Mouse (Mus musculus) common myeloid progenitor, adult 5-6 weeks (primary cell): ENCODE results near the gene Fryl. TPM values are rescaled to one million over a fixed set of nuclear protein-coding genes. Genes with fewer than 3 reads are reported as not detected.
A peak's percentile ranks its signal among the peaks of the same experiment; 100 is the strongest.

Experiments
- ATAC-seq: replicated peaks from 2 replicates; pipeline ENCODE4 v1.8.0; 2016; ENCODE audit warnings: low read depth, mild to moderate bottlenecking, moderate TSS enrichment, inconsistent platforms; ENCODE audit not compliant: poor library complexity, severe bottlenecking
- total RNA-seq: library from RNA; stranded (forward); fragments of 200-1000, 187-1606 nt; gene quantifications from 2 replicates; pipeline ENCODE4 v1.2.3, GENCODE M21; 2017

Gene Fryl
- total RNA-seq, 1 experiment from 2014 or later = 92.0 TPM

DNA sequence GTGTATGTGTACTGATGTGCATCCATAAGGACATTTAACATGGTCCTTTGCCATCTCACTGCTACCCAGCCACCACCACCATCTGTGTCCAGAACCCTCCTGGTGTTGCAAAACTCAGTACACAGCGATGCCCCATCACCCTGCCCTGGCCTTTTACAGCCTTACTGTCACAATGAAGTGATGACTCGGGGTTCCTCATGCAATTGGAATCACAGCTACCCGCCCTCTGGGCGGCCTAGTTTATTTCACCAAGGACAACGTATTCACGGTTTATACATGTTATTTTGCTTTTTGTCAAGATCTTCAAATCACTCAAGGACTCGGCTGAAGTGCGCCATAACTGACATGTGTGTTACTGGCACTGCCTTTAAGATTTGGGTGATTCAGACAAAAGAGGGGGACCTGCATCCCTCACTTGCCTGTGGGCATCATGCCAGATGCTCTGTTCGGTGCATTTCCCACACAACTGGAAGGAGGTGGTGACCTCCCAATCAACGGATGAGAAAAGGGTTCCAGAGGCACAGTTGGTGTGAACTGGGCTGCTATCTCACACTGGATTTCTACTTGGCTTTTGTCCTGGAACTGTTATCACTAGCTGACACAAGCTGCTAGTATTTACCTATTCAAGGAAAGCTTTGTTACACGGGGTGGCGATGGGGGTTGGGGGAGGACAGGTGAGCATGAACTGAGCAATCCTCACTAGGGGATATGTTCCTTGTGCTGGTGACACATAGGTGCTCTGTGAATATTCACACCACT, 27.9 kb downstream of the Fryl start:
- no peak; the same call in 1 of the 2 replicates for ATAC-seq

DNA sequence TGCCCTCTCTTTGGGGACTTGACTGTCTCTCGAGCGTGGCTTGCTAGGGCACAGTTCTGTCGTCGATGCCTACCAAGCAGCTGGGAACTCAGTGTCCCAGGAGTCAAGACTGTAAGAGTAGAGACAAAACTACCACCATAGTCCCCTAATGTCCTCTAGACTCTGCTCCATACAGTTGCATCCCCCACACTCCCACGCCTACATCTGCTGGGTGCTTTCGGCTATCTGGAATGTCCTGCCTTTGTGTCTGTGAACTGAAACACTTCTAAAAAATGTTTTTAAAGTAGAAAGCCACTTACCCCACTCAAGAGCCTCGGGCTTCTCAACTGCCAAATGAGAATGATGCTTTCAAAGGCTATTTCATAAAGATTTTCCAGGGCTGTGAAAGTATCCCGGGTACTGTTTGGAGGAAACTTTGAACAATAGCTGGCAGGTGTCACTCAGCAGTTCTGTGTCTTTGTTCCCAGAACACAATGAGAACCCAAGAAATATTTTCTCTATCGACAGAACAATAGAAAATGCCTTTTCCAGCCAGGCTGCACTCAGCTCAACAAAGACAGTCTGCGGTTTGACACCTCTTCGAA, 28.8 kb downstream of the Fryl start:
- no peak for ATAC-seq

DNA sequence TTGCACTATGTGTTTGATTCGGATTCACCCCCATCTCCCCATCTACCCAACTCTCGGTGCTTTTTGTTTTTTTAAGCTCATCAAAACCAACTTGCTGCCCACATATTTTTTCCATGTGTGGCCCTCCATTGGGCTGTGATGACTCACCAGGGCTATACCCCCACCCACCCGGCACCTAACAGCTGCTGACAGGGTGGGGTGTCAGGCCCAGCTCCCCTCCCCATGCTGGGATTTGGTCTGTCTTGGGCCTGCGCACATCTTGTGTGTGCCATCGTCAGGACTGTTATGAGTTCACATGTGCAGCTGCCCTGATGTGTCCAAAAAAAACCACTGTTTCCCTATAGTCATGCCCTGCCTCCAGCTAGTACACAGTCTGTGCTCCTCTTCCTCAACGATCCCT, 33.4 kb downstream of the Fryl start:
- no peak for ATAC-seq

DNA sequence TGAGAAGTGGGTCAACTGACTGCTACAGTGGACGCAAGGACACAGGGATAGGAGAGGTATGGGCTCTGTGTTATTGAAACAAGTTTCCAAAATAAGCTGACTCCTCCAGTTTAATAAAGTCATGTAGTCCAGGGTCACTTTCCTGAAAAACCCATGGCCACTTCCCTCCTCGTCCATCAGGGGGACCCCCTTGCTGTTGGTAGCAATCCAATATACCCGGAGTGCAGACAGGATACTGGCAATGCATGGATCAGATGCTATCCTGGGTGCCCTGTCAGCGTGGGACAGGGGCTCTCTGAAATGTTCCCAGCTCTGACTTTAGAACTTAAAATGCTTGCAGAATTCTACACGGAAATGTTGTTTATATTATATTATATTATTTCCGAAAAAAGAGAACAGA, 34.0 kb downstream of the Fryl start:
- no peak for ATAC-seq

DNA sequence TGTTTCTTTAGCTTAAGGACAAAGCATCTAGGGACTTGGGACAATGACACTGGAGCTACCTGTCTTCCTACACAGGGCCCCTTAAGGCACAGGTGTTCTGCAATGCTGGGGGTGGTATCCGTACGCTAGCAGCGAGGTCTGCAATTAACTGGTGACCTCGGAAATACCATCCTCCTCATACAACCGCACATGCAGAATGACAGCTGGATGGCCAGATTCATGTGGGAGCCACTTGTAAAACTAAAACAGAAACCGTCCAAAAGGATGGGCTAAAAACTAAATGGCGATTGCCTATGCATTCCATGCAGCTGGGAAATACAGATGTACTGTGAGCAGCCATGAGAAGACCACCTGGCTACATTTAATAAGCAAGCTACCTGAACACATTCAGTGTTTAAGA, 34.6 kb downstream of the Fryl start:
- ATAC-seq = no peak

DNA sequence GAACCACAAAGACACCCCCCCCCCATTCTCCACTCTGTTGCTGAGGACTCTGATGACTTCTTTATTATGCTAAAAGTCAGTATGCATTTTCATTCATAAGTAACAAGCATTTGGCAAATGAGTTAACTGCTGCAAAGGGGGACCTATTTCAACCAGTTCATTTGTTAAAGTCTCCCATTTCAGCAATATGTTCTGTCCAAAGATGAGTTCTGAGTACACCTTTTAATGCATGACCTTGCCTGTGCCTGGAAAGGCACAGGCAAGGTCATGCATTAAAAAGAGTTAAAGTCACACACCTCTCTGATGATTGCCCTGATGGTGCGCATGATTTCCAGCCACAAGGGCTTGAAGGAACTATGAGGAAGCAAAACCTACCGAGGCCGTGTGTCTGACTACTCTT, 36.7 kb downstream of the Fryl start:
- ATAC-seq = no peak

DNA sequence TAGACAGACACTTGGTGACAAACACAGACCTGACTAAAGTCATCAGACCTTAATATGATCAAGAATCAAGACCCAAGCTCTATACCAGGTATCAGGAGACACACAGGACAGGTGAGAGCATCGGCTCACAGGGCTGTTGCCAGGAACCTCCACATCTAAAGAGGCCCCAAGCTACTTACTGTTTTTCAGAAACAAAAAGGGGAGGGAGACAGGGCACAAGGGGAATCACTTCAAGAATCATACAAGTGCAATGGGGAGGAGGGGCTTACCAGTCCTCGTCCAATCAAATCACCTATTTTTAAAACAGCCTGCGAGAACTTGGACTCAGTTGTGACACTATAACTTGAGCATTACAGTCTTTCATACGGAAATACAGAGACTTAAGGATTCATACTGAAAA, 38.4 kb downstream of the Fryl start:
- no peak for ATAC-seq

DNA sequence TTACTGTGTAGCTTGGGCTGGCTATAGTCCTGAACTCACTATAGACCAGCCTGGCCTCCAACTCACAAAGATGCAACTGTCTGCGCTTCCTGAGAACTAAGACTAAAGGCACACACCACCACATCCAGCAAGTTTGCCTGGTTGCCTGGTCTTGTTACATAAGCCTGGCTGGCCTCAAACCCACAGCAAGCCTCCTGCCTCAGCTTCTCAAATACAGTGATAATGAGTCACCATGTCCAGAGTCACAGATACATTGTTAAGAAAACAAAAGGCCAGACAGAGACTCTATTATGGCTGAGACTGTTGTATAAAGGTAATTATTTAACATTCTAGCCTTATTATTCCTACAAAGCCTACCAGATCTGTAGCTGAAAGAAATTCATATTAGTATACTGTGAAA, 39.3 kb downstream of the Fryl start:
- no peak for ATAC-seq

DNA sequence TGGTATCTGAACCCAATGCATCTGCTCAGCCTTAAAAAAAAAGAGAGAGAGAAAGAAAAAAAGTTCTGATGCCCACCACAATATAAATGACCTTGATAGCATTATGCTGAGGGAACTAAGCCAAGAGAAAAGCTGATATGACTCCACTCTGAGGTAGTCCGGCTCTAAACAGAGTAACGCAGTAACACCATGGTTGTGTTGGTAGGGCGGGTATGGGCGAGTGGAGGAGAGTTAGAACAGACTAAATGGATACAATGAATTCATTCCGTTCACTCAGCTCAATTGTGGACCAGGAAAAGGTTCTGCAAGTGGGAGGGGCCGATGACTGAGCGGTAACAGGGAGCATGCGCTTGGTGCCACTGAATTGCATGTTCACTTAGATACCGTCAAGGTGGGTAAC, 40.4 kb downstream of the Fryl start:
- ATAC-seq = no peak

DNA sequence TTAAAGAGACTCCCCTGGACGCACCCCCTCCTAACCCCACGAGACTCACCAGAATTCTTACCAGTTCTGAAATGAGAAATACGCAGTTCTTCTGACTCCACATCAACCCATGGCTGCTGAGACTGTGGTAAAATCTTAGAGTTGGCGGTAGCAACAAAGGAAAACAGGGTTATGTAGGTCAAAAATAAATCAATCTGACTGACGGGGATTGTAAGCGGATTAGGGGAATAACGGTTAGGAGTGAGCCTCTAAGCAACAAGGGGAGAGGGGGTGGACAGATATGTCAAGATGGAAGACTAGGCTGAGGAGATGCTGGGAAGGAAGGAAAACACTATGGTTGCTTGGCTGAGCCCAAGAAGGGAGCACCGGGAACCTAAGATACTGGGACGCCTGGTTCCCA, 44.0 kb downstream of the Fryl start:
- ATAC-seq = no peak

DNA sequence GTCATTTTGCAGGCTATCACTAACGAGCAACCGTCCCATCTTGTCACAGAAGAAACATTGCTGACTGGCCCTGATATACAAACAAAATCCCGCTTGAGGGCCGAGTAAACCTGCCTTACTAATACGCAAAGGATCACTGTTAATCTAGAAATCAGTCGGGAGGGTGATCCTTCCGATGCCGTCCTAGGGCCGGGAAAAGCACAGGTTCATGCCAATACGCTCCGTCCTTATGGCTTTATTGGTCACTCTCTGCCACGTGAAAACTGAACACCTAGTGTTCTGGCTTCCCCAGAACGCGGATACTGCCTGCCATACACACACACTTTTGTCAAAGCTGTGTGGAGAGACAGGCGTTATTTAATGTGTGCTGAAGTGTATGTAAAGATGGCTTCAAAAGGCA, 44.5 kb downstream of the Fryl start:
- ATAC-seq = no peak

DNA sequence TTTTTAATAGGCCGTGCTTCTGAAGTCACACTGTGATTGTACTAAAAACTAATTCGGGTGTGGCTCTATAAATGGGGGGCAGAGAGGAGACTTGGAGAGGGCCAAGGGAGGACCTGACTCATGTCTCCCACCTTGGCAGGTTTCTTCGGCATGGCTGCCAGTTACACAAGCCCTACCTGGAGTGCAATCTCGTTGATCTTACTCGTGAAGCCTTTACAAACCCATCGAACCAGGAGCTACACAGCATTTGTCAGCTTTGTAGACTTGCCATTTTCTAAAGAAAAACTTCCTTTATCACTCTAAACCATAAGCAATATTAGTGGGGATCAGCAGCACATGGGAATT, 45.5 kb downstream of the Fryl start:
- no peak for ATAC-seq

DNA sequence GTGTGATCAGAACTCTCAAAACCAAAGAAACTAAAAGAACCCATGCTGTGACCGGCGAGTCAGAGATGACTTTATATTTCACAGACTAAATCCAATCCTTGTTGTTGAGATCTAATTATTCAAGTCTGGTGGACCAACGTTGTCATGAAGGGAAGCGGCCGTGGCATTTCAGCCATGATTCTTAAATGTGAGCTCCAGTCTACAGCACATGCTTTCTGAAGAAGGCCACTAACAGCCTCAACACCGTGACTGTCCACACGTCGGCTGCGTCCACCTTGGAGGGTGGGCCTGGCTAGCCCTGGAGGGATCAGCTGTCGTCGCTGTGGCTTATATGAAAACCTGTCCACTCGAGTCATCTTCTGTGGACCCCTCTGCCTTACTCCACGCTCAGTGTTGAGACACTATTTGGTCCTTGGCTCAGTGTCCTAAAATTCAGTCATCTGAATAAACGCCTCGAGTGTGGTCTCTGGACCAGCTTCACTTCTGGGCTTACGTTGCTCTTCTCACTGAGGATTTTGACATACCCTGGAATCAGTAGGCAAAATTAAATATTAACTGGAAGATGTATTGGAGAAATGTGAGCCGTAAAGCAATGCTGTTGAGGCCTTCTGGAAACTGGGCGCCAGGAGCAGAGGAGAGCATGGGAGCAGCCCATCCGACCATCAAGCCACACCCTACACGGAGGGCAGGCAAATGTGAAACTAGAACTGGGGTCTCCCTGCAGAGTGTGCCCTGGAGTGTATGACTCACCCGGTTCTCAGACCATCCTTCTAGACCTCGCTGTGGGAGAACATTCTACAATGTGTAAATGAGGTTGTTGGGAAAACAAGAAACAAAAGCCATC, 46.1 kb downstream of the Fryl start:
- ATAC-seq = no peak

DNA sequence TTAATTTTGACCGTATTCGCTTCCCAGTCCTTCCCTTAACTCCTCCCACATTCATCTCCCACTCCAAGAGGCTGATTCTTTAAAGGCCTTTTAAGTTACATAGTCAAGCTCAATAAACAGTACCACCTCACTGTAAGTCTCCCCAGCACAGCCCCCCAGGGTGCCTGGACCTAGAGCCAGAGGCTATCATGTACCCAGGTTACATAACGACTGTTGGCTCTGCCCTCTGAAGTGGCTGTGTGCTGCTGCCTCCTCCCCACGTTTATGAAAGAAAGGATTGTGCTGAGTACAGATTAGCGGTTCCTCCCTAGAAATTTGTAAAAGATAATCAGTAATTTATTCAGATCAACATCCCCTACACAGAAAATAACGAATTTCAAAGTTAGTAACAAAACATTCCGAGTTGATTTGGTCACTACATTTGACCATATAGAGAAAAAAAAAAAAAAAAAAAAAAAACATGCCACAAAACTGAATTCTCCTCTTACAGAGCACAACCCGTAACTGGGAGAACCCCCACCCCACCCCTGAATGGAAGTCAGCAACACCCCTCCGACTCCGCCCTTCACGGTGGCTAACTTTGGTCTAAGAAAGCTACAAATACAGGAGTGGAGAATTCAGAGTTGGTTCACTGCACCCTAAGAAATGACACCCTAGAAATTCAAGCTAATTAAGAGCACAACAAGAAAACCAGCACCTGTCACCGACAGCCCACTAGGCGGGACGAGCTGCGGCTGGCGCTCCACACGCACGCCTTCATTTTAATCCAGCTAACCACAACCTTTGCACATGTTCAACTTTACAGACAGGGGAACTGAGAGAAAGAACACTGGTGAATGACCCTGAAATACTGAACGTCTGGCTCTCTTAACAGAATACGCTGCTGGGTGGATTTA, 47.0 kb downstream of the Fryl start:
- peak; percentile 37 for ATAC-seq

DNA sequence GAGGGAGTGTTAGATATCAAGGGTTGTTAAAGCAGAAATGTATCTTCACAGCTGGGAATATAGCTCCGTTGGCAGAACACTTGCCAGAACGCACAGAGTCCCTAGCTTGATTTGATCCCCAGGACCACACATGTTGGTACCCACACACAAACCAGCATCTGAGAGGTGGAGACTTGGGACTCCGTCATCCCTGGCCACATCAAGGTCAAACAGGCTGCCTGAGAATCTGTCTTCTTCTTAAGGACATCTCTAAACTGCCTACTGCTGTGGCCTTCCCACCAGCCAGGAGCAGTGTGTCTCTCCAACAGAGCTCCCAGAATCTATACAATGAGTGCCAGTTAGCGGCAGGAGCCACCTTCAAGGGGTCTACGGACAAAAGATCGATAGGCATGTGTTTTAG, 47.8 kb downstream of the Fryl start:
- ATAC-seq = no peak

DNA sequence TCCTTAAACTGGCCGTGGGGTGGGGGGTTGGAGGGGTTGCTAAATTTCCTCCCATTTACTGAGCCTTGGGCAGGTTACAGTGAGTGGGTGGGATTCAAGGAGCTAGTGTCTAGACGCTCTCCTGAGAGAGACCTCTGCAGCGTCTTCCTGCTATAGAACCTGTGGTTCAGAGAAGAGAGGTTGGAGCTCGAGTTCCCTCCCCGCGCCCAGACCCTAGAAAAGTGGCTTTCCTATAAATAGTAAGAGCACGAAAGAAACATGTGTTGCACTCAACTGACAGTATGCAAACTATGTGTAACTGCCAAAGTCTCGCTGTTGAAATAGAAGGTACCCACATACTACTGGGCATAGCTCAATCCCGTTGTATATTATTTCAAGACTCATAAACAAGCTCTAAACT, 49.7 kb downstream of the Fryl start:
- peak; percentile 15; the same call in 1 of the 2 replicates for ATAC-seq

DNA sequence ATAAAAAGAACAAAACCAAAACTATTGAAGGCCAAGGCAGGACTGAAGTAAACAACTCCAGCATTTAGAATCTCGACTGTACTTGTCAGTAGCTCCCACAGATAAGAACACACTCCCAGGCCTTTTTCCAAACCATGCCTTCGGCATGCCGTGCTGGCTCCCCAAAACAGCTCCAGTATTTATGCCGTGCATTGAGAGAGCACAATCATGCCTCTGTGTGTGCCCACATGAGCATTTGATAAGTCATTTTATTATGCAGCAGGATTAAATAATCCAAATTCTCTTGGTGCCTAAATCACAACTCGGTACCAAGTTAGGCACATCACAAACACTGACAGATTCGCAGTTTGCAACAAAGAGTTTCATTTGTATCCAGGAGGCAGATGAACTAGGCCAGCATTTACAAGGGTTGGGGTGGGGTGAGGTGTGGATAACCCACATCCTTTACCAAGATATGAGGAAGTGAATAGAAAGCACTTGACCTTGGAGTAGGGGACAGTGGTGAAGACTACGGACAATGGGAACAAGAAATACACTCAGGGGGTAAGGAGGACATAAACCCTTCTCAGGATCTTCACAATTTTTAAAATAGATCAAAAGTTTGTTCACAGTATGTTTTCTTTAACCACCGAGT, 50.3 kb downstream of the Fryl start:
- ATAC-seq = peak; percentile 78

DNA sequence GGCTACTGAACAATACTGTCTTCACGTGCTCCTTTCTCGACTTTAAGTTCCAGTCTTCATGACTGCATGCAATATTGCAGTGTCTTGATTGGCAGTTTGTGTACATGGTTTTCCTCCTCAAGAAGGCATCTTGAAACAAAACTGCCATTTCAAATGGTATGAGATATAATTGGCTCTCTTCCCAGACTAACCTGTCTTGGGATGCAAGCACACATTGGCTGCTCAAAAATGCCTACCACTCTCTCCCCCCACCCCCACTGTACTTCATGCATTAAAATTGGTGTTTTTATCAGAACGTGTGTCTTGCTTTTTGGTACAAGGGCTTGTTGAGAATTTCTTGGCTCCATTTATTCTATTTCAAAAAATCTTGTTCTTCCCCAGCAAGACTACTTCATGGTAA, 51.4 kb downstream of the Fryl start:
- no peak for ATAC-seq

DNA sequence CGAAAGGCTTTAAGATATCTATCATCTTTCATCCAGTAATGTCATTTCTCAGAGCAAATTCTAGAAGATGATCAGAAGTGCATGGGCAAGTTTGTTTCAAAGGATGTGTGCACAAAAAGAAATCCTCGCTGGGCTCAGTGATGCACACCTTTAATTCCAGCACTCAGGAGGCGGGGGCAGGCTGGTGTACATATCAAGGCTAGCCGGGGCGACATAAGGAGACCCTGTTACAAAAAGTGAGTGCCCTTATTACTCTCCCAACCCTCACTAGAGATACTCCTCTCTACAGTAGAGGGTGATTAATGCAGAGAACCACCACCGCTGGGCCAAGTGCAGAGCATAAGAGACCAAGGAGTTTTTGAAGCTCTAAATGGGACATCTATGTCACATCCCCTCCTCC, 53.9 kb downstream of the Fryl start:
- no peak for ATAC-seq

DNA sequence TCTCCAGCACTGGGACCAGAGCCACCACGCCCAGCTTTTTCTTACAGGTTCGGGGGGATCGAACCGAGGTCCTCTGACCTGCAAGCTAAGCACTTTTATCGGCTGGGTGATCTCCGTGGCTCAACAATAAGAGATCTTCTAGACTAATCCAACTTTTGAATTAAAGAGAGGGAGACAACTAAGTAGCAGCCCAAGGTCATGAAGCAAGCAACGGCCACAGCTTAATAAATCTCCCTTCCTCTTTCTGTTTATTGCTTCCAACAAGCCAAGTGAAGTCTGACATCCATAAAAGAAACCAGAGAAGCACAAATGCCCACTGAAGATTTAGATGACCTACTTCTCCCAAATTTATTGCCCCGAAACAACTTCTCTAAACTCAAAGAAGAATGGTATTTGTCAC, 54.3 kb downstream of the Fryl start:
- ATAC-seq = no peak
